Mouse (Mus musculus) erythroblast, embryonic 14.5 days (primary cell): Measurements from ENCODE around the gene Glmp.

Experiments
- GATA1 ChIP-seq: IDR thresholded peaks from 2 replicates; pipeline ENCODE4 v1.6.1; 2012; ENCODE audit warnings: low read length, inconsistent platforms, mixed read lengths
- TAL1 ChIP-seq: IDR thresholded peaks from 3 replicates; pipeline ENCODE4 v1.6.1; 2012; ENCODE audit warnings: low read length, inconsistent platforms, mixed read lengths

GRCm38 (mm10) chr3:88337367-88338020 is 12.7 kb downstream of the Glmp start:
- no peak for TF ChIP-seq TAL1
- no peak for TF ChIP-seq GATA1
